Mouse (Mus musculus) olfactory bulb, adult 2 months (tissue): ENCODE measurements around the gene Fam120a.

Source experiments
- CTCF ChIP-seq: fragments of 200-500 bp; IDR thresholded peaks from 2 replicates; pipeline ENCODE4 v1.5.1; 2012; ENCODE audit warnings: low read depth, mild to moderate bottlenecking, low read length, moderate library complexity; ENCODE audit not compliant: insufficient read depth
- POLR2A ChIP-seq: fragments of 200-500 bp; IDR thresholded peaks from 2 replicates; pipeline ENCODE4 v1.6.1; 2012; ENCODE audit warnings: mild to moderate bottlenecking, low read depth, low read length, moderate library complexity; ENCODE audit not compliant: insufficient read depth

- TF ChIP-seq POLR2A (no peak), CTCF (no peak)
These were observed 114.3 kb downstream of the Fam120a start for GRCm38 (mm10) chr13:48853475-48853874.
